8 mouse cellular contexts compared by ENCODE assay signal in the genomic region with DNA sequence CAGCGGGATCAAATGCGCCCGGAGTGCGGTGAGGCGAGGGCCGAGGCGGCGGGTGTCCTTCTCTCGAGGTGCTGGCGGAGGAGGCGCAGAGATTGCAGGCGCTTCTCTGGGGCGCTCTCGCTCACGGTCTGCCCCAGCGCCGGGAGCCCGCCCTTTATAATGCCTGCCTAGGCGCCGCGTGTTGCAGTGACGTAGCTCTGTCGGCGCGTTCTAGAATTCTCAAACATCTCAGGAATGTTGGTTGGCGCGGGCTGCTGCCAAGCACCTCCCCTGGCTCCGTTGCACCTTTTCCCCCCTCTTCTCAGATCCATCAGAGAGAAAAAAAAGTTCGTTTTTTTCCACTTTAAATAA. TPM values are rescaled to one million over a fixed set of nuclear protein-coding genes. Genes with fewer than 3 reads are reported as not detected.
DNase-seq lines count a peak whose midpoint lies in the region; ATAC-seq and TF ChIP-seq lines count a peak whose summit lies in the region.

A gene (minus strand): TSS at position 130 of the 351 bp plus-strand sequence.

- H3K27ac ChIP-seq in thymus, adult 2 months (ENCODE audit: control insufficient read depth, insufficient read depth, low read length): no peak within 1 kb of the TSS
- peak within 1 kb of the TSS; percentile 69 for H3K27ac ChIP-seq in forebrain, embryonic 15.5 days (replicated peaks)
- H3K27ac ChIP-seq in heart, postnatal 0 days (ENCODE audit: low read depth): peak within 1 kb of the TSS; percentile 96
- peak within 1 kb of the TSS; percentile 94 for H3K27ac ChIP-seq in lung, postnatal 0 days (ENCODE audit: low read length)

- no peak for TF ChIP-seq CTCF in thymus, adult 2 months (IDR thresholded peaks at IDR 0.05; ENCODE audit: borderline replicate concordance, control insufficient read depth, extremely low read depth, insufficient read depth, low read length, poor library complexity)
- no peak for TF ChIP-seq CTCF in heart, postnatal 0 days (IDR thresholded peaks at IDR 0.05; ENCODE audit: low read depth)
- TF ChIP-seq CTCF in lung, postnatal 0 days (IDR thresholded peaks at IDR 0.05): no peak

- H3K9me3 ChIP-seq in forebrain, embryonic 15.5 days: no peaks in the 10 kb centered on the region
- no peaks in the 10 kb centered on the region for H3K9me3 ChIP-seq in heart, postnatal 0 days (replicated peaks; ENCODE audit: control insufficient read depth, low read length)
- H3K9me3 ChIP-seq in lung, postnatal 0 days (ENCODE audit: low read length): no peaks in the 10 kb centered on the region

- no peaks in the 10 kb centered on the region for H3K36me3 ChIP-seq in thymus, adult 2 months (ENCODE audit: control insufficient read depth, insufficient read depth, low read length)
- no peaks in the 10 kb centered on the region for H3K36me3 ChIP-seq in forebrain, embryonic 15.5 days
- H3K36me3 ChIP-seq in heart, postnatal 0 days (replicated peaks; ENCODE audit: control insufficient read depth, insufficient read depth, low read length): peaks cover 17% of the 10 kb centered on the region
- peaks cover 12% of the 10 kb centered on the region for H3K36me3 ChIP-seq in lung, postnatal 0 days (ENCODE audit: insufficient read depth, low read length)

- TF ChIP-seq POLR2A in thymus, adult 2 months (IDR thresholded peaks at IDR 0.05; ENCODE audit: control insufficient read depth, extremely low read depth, insufficient read depth, low read length, poor library complexity): no peak

- peak; percentile 65 for ATAC-seq in forebrain, embryonic 15.5 days (replicated peaks)
- peak; percentile 75 for ATAC-seq in heart, postnatal 0 days (ENCODE audit: insufficient read depth, low read depth)
- ATAC-seq in lung, postnatal 0 days: peak; percentile 72

- peaks cover 22% of the 10 kb centered on the region for H3K27me3 ChIP-seq in thymus, adult 2 months (ENCODE audit: control insufficient read depth, insufficient read depth, low read length)
- peaks cover 12% of the 10 kb centered on the region for H3K27me3 ChIP-seq in forebrain, embryonic 15.5 days
- no peaks in the 10 kb centered on the region for H3K27me3 ChIP-seq in heart, postnatal 0 days (ENCODE audit: control insufficient read depth, insufficient read depth, low read length)
- H3K27me3 ChIP-seq in lung, postnatal 0 days (replicated peaks; ENCODE audit: insufficient read depth, low read length): no peaks in the 10 kb centered on the region

- H3K9ac ChIP-seq in forebrain, embryonic 15.5 days (replicated peaks): peak within 1 kb of the TSS; percentile 60
- H3K9ac ChIP-seq in heart, postnatal 0 days (replicated peaks; ENCODE audit: low read depth, low read length): peak within 1 kb of the TSS; percentile 91
- H3K9ac ChIP-seq in lung, postnatal 0 days (replicated peaks; ENCODE audit: low read depth): peak within 1 kb of the TSS; percentile 92

- peak within 1 kb of the TSS; percentile 76 for H3K4me2 ChIP-seq in forebrain, embryonic 15.5 days (replicated peaks)
- peak within 1 kb of the TSS; percentile 84 for H3K4me2 ChIP-seq in heart, postnatal 0 days (ENCODE audit: low read depth, low read length)
- peak within 1 kb of the TSS; percentile 81 for H3K4me2 ChIP-seq in lung, postnatal 0 days (replicated peaks; ENCODE audit: low read depth, low read length)

- peak within 1 kb of the TSS; percentile 31 for H3K4me3 ChIP-seq in thymus, adult 2 months (ENCODE audit: control insufficient read depth, insufficient read depth, low read length)
- H3K4me3 ChIP-seq in forebrain, embryonic 15.5 days: peak within 1 kb of the TSS; percentile 51
- H3K4me3 ChIP-seq in heart, postnatal 0 days (ENCODE audit: low read depth, low read length): peak within 1 kb of the TSS; percentile 70
- peak within 1 kb of the TSS; percentile 65 for H3K4me3 ChIP-seq in lung, postnatal 0 days (ENCODE audit: low read depth, low read length)

- WGBS in thymus, adult 2 months: 1% methylated on average over 29 of the region's 29 CpGs
- WGBS in forebrain, embryonic 15.5 days: under 1% methylated on average over 29 of the region's 29 CpGs
- WGBS in heart, postnatal 0 days: under 1% methylated on average over 29 of the region's 29 CpGs
- WGBS in lung, postnatal 0 days: 0% methylated on average over 29 of the region's 29 CpGs

- DNase-seq in thymus, adult 2 months: no peak
- DNase-seq in thymus, adult 18-20 months: no peak
- peak; percentile 94 for DNase-seq in heart, postnatal 0 days (ENCODE audit: low spot score)
- peak; percentile 93 to 95 for DNase-seq in kidney, postnatal 36 days
- DNase-seq in lung, postnatal 0 days (ENCODE audit: low spot score): peak; percentile 97
- peak; percentile 49 to 61 for DNase-seq in right cerebral cortex, adult 2 months (ENCODE audit: low spot score in 2 of 2)
- DNase-seq in thymus, postnatal 25 days: no peak

- TF ChIP-seq EP300 in heart, postnatal 0 days (IDR thresholded peaks at IDR 0.05; ENCODE audit: low read depth): no peak
- peak; percentile 81 for TF ChIP-seq EP300 in lung, postnatal 0 days (IDR thresholded peaks at IDR 0.05)

- no peaks in the 10 kb centered on the region for H3K4me1 ChIP-seq in thymus, adult 2 months (replicated peaks; ENCODE audit: control insufficient read depth, insufficient read depth, low read length)
- H3K4me1 ChIP-seq in forebrain, embryonic 15.5 days: peaks cover 73% of the 10 kb centered on the region
- H3K4me1 ChIP-seq in heart, postnatal 0 days (ENCODE audit: control insufficient read depth, insufficient read depth): peaks cover 24% of the 10 kb centered on the region
- H3K4me1 ChIP-seq in lung, postnatal 0 days (ENCODE audit: insufficient read depth, low read depth, low read length): peaks cover 15% of the 10 kb centered on the region

RNA-seq across cellular contexts. Expression of the gene that starts here (rescaled TPM):
- 5.8 and 8.1 TPM in 2 replicates for polyA plus RNA-seq in thymus, adult 2 months (2012; rRNA removed)
- 27.2 and 30.1 TPM in 2 replicates for polyA plus RNA-seq in forebrain, embryonic 15.5 days (2015; fragmentation: Nextera tagmentation; extraction: Ambion mirVana)
- total RNA-seq in heart, postnatal 0 days (2014; rRNA removed; ENCODE audit: low replicate concordance): 91.1 and 92.3 TPM in 2 replicates
- polyA plus RNA-seq in heart, postnatal 0 days (2015; fragmentation: Nextera tagmentation; extraction: Ambion mirVana): 31.3 and 34.0 TPM in 2 replicates
- polyA plus RNA-seq in lung, postnatal 0 days (2015; fragmentation: Nextera tagmentation; extraction: Ambion mirVana): 124 and 131 TPM in 2 replicates

Comparison
In these comparisons a context has a peak if more than half of its experiments do, and no peak if none do; other contexts are left out.
1. DNase-seq: peak in heart, postnatal 0 days (single experiment), kidney, postnatal 36 days (2 of 2), lung, postnatal 0 days (single experiment) and right cerebral cortex, adult 2 months (2 of 2); none in thymus, adult 2 months (single experiment), thymus, adult 18-20 months (0 of 2) and thymus, postnatal 25 days (single experiment).
2. Peak in every context shown above with its lines, with median percentiles within 50 percentile points of each other: H3K4me3 ChIP-seq, ATAC-seq, H3K4me2 ChIP-seq and H3K9ac ChIP-seq.